Mouse (Mus musculus) CH12.LX (cell line): ENCODE results near the gene Nek6.

Experiments
- CTCF ChIP-seq, 2 experiments: IDR thresholded peaks in 1 of 2; conservative IDR thresholded peaks in 1 of 2; 2 replicates each; pipeline ENCODE4 v1.5.1; 2011 to 2012; ENCODE audit warnings: low read depth in 2 of 2, low read length in 2 of 2, improper control_type of control experiment in 1 of 2, inconsistent platforms in 1 of 2, mild to moderate bottlenecking in 1 of 2, moderate library complexity in 1 of 2
- USF1 ChIP-seq: IDR thresholded peaks from 2 replicates; pipeline ENCODE4 v1.6.1; 2014; ENCODE audit warnings: low read depth, mild to moderate bottlenecking, inconsistent platforms, low read length, improper control_type of control experiment
- ZNF384 ChIP-seq: IDR thresholded peaks from 2 replicates; pipeline ENCODE4 v1.6.1; 2012; ENCODE audit warnings: low read depth, low read length, improper control_type of control experiment, inconsistent platforms

- TF ChIP-seq CTCF (conservative IDR thresholded peaks at IDR 0.05 in 1 of 2, IDR thresholded peaks at IDR 0.05 in 1 of 2; ENCODE audit: low read depth in 2 of 2, low read length in 2 of 2) (no peak), ZNF384 (no peak), USF1 (no peak)
Measured at GRCm38 (mm10) chr2:38511487-38512307, at the start of gene Nek6.
